Mouse (Mus musculus): ENCODE measurements at regions not wholly inside any gene's neighbourhood (a gene's known extent, or its start where the extent isn't known, plus 50 kb on each side); places are given as distances from the start of the nearest gene placed in this dataset.
A peak's percentile ranks its signal among the peaks of the same experiment; 100 is the strongest.

GRCm38 (mm10) chr9:63087195-63087594 is 61.6 kb downstream of the Skor1 start:
- no peak for DNase-seq (ENCODE audit: low spot score in 2 of 2)

- DNase-seq (ENCODE audit: low spot score in 2 of 2), result no peak
Measured at GRCm38 (mm10) chr9:63086671-63087070, 62.1 kb downstream of the Skor1 start.

DNA sequence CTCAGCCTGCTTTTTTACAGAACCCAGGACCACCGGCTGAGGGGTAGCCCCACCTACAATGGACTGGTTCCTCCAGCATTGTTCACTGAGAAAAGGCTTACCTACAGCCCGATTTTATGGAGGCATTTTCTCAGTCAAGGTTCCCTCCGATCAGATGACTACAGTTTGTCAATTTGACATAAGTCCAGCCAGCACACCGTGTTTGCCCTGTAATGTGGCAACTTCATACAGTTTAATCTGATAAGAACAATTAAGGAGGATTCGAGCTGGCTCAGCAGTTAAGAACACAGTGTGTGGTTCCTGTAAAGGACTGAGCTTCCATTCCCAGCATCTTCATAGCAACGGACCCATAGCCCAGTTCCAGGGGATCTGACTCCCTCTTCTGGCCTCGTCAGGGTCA is 65.9 kb downstream of the Skor1 start:
- no peak for DNase-seq (ENCODE audit: low spot score in 2 of 2)

DNA sequence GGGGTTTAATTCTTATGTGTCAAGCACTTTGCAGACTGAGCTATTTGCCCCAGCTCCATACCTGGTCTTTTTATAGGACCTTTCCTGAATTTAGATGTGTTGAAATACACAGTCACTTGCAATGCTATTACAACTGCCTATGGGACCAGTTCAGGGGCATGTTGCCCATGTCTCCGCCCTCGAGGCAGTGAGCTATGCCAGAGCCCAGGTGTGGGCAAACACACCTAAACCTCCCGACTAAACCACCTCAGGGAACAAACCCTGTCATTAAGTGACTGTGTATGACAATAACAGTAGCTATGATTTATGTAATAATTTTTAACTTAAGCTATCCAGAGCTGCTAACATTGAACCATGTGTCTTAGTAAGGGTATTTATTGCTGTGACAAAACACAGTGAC is 66.5 kb downstream of the Skor1 start:
- no peak for DNase-seq (ENCODE audit: low spot score in 2 of 2)

GRCm38 (mm10) chr9:63080406-63080805 is 68.4 kb downstream of the Skor1 start:
- no peak for DNase-seq (ENCODE audit: low spot score in 2 of 2)

DNA sequence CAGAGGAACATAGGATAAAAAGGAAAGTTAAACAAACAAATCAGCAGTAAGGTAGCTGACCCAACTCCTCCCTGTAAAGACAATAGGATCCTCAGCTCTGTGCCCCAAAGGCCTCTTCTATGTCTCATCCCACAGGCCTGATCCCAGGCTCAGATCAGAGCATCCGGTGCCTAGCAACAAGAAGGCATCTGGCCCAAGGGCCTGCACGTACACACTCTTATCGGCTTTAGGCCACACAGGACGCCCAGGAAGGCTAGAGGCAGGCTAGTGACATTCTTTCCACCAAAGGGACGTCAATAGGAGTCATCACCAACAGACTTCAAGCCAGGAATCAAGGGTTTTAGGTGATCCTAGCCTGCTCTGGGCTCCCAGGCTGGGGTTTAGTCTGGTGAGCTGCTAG is 73.5 kb downstream of the Skor1 start:
- no peak for DNase-seq (ENCODE audit: low spot score in 2 of 2)

DNA sequence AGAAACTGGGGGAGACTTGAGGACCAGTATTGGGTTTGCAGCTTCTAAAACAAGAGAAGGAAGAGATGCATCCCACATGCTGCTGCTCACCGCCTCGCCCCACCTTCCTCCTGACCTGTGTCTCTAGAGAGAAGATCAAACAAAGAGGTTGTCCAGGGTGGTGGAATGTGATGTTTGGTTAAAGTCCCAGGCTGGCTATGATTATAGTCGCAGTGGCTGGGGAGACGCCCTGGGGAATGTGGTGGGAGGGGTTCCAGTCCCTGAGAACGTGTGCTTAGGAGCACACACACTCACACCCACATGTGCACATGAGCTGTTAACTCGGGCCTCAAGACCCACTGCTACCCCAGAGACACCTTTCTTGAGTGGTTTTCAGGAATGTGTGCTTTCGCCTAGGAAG is 74.0 kb downstream of the Skor1 start:
- DNase-seq (ENCODE audit: low spot score in 2 of 2), result no peak

GRCm38 (mm10) chr9:63074023-63074750 is 74.6 kb downstream of the Skor1 start:
- DNase-seq (ENCODE audit: low spot score in 2 of 2), result no peak

DNA sequence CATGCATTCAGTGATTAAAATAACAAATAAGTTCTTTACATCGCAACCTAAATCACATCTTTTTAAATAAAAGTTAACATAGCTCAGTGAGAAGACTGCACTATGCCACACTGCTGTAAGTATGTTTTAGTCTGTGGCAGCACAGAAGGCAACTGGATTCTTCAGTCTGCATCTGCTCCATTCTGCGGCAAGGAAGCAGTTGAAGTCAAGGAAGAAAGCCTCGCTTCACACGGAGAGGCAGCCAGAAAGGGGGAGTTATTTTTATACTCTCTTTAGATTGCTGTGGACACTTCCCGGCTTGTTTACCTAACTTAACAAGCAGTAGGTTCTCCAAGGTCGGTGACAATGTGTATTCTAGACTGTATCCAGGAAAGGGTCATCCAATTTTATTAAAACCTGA is 77.7 kb downstream of the Skor1 start:
- peak in 1 of 2 experiments; percentile 47 for DNase-seq (ENCODE audit: low spot score in 2 of 2)

- peak in 1 of 2 experiments; percentile 76 for DNase-seq (ENCODE audit: low spot score in 2 of 2)
Measured at GRCm38 (mm10) chr9:63069919-63070318, 78.8 kb downstream of the Skor1 start.

DNA sequence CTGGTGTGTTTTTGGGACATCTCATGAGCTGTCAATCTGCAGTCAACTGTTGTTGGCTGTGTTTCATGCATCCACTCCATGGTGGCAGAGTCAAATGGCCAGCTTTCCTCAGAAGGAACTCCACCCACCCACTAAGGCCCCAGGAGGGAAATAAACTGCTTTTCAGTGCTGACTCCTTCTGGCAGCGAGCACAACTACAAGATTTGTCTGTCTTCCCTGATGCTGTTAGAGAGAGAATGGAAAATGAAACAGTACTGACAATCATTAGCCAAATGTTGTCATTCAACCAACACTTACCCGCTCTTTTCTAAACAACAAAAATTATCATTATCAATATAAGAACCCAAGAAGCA is 79.3 kb upstream of the Pias1 start:
- no peak for DNase-seq (ENCODE audit: low spot score in 2 of 2)

GRCm38 (mm10) chr9:63066384-63067053 is 78.8 kb upstream of the Pias1 start:
- no peak for DNase-seq (ENCODE audit: low spot score in 2 of 2)

DNA sequence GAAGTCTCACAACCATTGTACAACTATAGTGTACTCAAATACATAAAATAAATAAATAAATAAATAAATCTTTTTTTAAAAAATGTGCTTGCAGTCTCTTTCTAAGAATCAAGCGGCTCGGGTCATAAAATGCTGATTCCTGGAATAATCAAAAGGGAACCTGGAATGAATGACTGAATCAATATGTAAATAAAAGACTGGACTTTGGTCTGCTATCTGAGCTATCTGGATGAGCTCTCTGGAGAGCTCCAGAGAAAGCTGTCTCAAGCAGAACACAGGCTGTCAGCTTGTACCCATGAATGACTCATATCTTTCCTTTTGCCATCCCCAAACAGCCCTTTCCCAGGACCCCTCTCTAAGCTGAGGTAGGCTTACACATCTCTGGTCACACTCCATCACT is 75.8 kb upstream of the Pias1 start:
- DNase-seq (ENCODE audit: low spot score in 2 of 2), result no peak

DNA sequence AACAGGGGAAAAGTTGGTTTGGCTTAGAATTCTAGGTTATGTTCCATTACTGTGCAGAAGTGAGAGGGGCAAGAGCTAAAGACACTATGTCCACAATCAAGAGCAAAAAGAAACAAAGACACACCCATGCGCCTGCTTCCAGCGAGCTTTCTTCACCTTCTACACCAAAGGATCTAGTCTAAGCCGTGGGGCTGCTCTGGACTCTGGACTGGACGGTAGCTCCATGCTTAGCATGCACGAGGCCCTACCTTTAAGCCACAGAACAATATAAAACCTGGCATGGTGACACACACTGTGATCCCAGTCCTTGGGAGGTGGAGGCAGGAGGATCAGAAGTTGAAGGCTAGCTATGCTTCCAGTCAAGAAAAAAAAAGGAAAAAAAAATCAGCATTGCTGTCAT is 73.0 kb upstream of the Pias1 start:
- no peak for DNase-seq (ENCODE audit: low spot score in 2 of 2)

DNA sequence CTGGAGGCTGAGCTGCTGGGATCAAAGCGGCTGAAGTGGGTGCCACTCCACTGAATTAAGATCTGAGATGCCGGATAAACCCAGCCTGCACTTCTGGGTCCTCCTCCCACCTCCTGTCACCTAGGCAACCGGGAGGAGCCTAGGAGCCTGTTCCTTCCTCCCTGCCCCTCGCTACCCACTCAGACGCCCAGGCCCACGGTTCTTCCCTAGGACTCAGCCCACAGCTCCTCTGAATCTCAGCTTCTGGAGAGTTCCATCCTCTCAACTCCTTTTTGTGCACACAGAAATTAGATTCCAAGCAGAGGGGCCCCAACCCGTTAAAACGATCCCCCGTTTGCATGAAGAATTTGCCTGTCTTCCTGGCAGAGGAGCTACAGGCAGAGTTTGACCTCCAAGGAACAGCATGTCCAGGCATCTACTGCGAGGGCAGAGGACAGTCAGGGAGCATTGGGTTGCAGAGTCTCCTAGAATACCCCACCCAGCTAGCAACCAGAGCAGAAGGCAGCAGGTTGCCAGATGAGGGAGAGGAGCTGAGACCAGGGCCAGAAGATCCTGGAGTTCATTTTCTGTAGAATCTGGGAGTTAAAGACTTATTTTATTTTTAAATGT is 71.6 kb upstream of the Pias1 start:
- DNase-seq (ENCODE audit: low spot score in 2 of 2), result peak; percentile 87

GRCm38 (mm10) chr9:63058506-63059233 is 70.9 kb upstream of the Pias1 start:
- no peak for DNase-seq (ENCODE audit: low spot score in 2 of 2)

GRCm38 (mm10) chr9:63056695-63057349 is 69.1 kb upstream of the Pias1 start:
- DNase-seq (ENCODE audit: low spot score in 2 of 2), result peak in 1 of 2 experiments; percentile 63

GRCm38 (mm10) chr9:63052181-63052580 is 64.5 kb upstream of the Pias1 start:
- DNase-seq (ENCODE audit: low spot score in 2 of 2), result no peak

DNA sequence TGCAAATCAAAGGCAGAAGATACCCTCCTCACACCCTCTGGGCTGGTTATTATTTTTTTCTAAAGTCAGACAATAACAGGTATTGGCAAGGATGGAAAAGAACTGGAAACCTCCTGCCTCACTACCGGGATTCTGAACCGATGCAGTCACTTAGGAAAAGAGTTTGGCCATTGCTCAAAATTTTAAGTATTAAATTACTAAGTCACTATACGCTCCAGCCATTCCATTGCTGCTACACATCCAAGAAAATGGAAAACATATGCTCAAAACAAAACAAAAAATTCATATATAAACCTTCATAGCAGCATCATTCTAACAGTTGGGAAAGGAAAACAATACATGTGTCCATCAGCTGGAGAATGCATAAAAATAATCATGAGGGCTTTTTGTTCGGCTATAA is 63.9 kb upstream of the Pias1 start:
- DNase-seq (ENCODE audit: low spot score in 2 of 2), result no peak

DNA sequence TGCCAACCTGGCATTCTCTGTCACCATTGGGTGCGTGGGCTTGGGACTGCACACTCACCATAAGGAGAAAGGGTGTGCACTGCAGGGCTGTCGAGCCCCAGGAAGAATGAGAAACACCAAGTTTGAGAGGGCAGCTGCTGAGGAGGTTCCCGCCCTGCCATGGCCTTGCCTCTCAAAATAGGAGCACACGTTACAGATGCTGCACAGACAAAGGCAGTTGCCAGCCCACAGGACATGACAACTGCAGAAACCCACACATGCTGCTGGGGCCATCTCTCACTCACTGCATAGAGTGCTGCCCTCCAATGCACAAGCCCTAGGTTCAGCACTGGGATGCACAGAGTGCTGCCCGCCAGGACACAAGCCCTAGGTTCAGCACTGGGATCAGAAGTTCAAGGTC is 61.6 kb upstream of the Pias1 start:
- DNase-seq (ENCODE audit: low spot score in 2 of 2), result no peak

- DNase-seq (ENCODE audit: low spot score in 2 of 2), result no peak
Measured at GRCm38 (mm10) chr9:63046981-63047380, 59.3 kb upstream of the Pias1 start.

DNA sequence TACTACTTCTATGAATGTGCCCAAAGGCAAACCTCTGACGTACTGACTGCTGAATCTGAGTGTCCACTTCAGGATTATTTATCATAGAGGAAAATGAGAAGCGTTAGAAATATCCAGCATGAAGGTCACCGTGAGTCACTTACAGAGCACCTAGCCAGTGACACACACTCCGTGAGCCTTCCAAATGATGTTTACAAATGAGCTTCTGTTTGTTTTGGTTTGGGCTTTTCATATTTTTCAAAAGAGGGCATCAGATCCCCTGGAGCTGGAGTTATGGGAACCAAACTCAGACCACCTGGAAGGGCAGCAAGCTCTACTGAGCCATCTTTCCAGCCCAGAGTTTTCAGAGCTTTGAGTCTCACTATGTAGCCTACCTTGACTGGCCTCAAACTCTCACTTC is 57.8 kb upstream of the Pias1 start:
- DNase-seq (ENCODE audit: low spot score in 2 of 2), result no peak
